In genomic region chr17:24415011-24415410, GRCm38 (mm10) we compare ENCODE assay signal across 8 mouse cellular contexts. TPM values are rescaled to one million over a fixed set of nuclear protein-coding genes. Genes with fewer than 3 reads are reported as not detected.
A peak's percentile ranks its signal among the peaks of the same experiment; 100 is the strongest.
DNase-seq lines count a peak whose midpoint lies in the region; ATAC-seq and TF ChIP-seq lines count a peak whose summit lies in the region.

No protein-coding gene starts in this region.

- peak overlapping the region; percentile 94 for H3K9ac ChIP-seq in heart, embryonic 12.5 days
- peak overlapping the region; percentile 80 for H3K9ac ChIP-seq in ES-Bruce4 (ENCODE audit: low read depth, poor library complexity, severe bottlenecking)
- peak overlapping the region; percentile 74 for H3K9ac ChIP-seq in forebrain, postnatal 0 days

- H3K36me3 ChIP-seq in heart, embryonic 12.5 days = peaks cover 52% of the 10 kb centered on the region
- H3K36me3 ChIP-seq in ES-Bruce4 (ENCODE audit: control insufficient read depth, insufficient read depth, low read length, poor library complexity, severe bottlenecking) = peaks cover 44% of the 10 kb centered on the region
- H3K36me3 ChIP-seq in forebrain, postnatal 0 days (ENCODE audit: insufficient read depth) = peaks cover 48% of the 10 kb centered on the region
- peaks cover 54% of the 10 kb centered on the region for H3K36me3 ChIP-seq in midbrain, embryonic 10.5 days

- peak overlapping the region; percentile 98 for H3K4me3 ChIP-seq in heart, embryonic 12.5 days
- H3K4me3 ChIP-seq in ES-Bruce4 (ENCODE audit: low read depth, low read length) = peak overlapping the region; percentile 97
- H3K4me3 ChIP-seq in forebrain, postnatal 0 days (ENCODE audit: low read depth, low read length) = peak overlapping the region; percentile 59
- peak overlapping the region; percentile 79 for H3K4me3 ChIP-seq in midbrain, embryonic 10.5 days

- no peak for TF ChIP-seq CTCF in ES-Bruce4 (IDR thresholded peaks at IDR 0.05; ENCODE audit: low read depth, low read length)
- no peak for TF ChIP-seq CTCF in forebrain, postnatal 0 days (IDR thresholded peaks at IDR 0.05; ENCODE audit: low read depth)

- H3K9me3 ChIP-seq in heart, embryonic 12.5 days (replicated peaks) = no peaks in the 10 kb centered on the region
- H3K9me3 ChIP-seq in ES-Bruce4 (replicated peaks; ENCODE audit: control insufficient read depth, insufficient read depth, low read length, poor library complexity, severe bottlenecking) = no peaks in the 10 kb centered on the region
- no peaks in the 10 kb centered on the region for H3K9me3 ChIP-seq in forebrain, postnatal 0 days (ENCODE audit: low read length)
- no peaks in the 10 kb centered on the region for H3K9me3 ChIP-seq in midbrain, embryonic 10.5 days (replicated peaks)

- intact Hi-C loops in heart, postnatal 10 days (cut with DNase I) = no loop called here

- WGBS in heart, embryonic 12.5 days = under 1% methylated on average over 21 of the region's 21 CpGs
- WGBS in forebrain, postnatal 0 days = 1% methylated on average over 21 of the region's 21 CpGs
- WGBS in midbrain, embryonic 10.5 days = under 1% methylated on average over 21 of the region's 21 CpGs

- peak overlapping the region; percentile 96 for H3K27ac ChIP-seq in heart, embryonic 12.5 days (ENCODE audit: poor library complexity, severe bottlenecking)
- H3K27ac ChIP-seq in ES-Bruce4 (ENCODE audit: insufficient read depth, low read length) = peak overlapping the region; percentile 17; the same call in 1 of the 2 replicates
- peak overlapping the region; percentile 91 for H3K27ac ChIP-seq in forebrain, postnatal 0 days (ENCODE audit: low read depth, low read length)
- H3K27ac ChIP-seq in midbrain, embryonic 10.5 days (replicated peaks) = peak overlapping the region; percentile 97

- no peak for TF ChIP-seq POLR2A in ES-Bruce4 (IDR thresholded peaks at IDR 0.05; ENCODE audit: insufficient read depth, low read length)

- no peak for DNase-seq in heart, postnatal 10 days
- DNase-seq in forebrain, postnatal 0 days = no peak
- DNase-seq in midbrain, embryonic 10.5 days (ENCODE audit: low spot score) = no peak
- no peak for DNase-seq in adrenal gland, postnatal 10 days
- DNase-seq in spleen, adult 12 weeks (ENCODE audit: low spot score) = no peak
- DNase-seq in frontal cortex, postnatal 10 days (ENCODE audit: low spot score in 2 of 2) = no peak

- no peak for ATAC-seq in heart, embryonic 12.5 days (ENCODE audit: insufficient number of reproducible peaks, low FRiP score)
- peak; percentile 5; the same call in 1 of the 2 replicates for ATAC-seq in forebrain, postnatal 0 days

- peak overlapping the region; percentile 99 for H3K4me2 ChIP-seq in heart, embryonic 12.5 days
- peak overlapping the region; percentile 80 for H3K4me2 ChIP-seq in forebrain, postnatal 0 days (ENCODE audit: low read depth)

- peaks cover 39% of the 10 kb centered on the region for H3K4me1 ChIP-seq in heart, embryonic 12.5 days (replicated peaks)
- no peaks in the 10 kb centered on the region for H3K4me1 ChIP-seq in ES-Bruce4 (ENCODE audit: control insufficient read depth, insufficient read depth, low read length)
- peaks cover 10% of the 10 kb centered on the region; the same call in 1 of the 2 replicates for H3K4me1 ChIP-seq in forebrain, postnatal 0 days (ENCODE audit: insufficient read depth)
- H3K4me1 ChIP-seq in midbrain, embryonic 10.5 days = peaks cover 37% of the 10 kb centered on the region

- TF ChIP-seq EP300 in ES-Bruce4 (IDR thresholded peaks at IDR 0.05; ENCODE audit: insufficient read depth, low read depth, low read length) = no peak

- no peaks in the 10 kb centered on the region for H3K27me3 ChIP-seq in heart, embryonic 12.5 days (replicated peaks)
- H3K27me3 ChIP-seq in ES-Bruce4 (ENCODE audit: control insufficient read depth, insufficient read depth, low read length, poor library complexity, severe bottlenecking) = no peaks in the 10 kb centered on the region
- no peaks in the 10 kb centered on the region for H3K27me3 ChIP-seq in forebrain, postnatal 0 days (ENCODE audit: insufficient read depth, low read length)
- H3K27me3 ChIP-seq in midbrain, embryonic 10.5 days (ENCODE audit: low read depth, poor library complexity, severe bottlenecking) = no peaks in the 10 kb centered on the region

RNA-seq across cellular contexts. Expression of gene Rnps1, which starts 0.6 kb away (rescaled TPM):
- 246 and 247 TPM in 2 replicates for polyA plus RNA-seq in heart, embryonic 12.5 days (2016; fragmentation: Nextera tagmentation; extraction: Ambion mirVana)
- total RNA-seq in heart, postnatal 10 days (2021) = 10 to 100 TPM; 94.7 to 97.3 TPM
- polyA plus RNA-seq in ES-Bruce4 (2011; ENCODE audit: insufficient read depth, insufficient read length, low read depth, missing spikeins) = 323 and 334 TPM in 2 replicates
- total RNA-seq in forebrain, postnatal 0 days (2014; rRNA removed) = 289 and 291 TPM in 2 replicates
- 361 and 363 TPM in 2 replicates for polyA plus RNA-seq in forebrain, postnatal 0 days (2015; fragmentation: Nextera tagmentation; extraction: Ambion mirVana)
- 454 and 468 TPM in 2 replicates for polyA plus RNA-seq in midbrain, embryonic 10.5 days (2016; fragmentation: Nextera tagmentation; extraction: Ambion mirVana)
- total RNA-seq in adrenal gland, postnatal 10 days (2021) = 100 to 1,000 TPM in 1 of 2 experiments, 10 to 100 TPM in 1; 79.5 to 103 TPM

RNA-seq across cellular contexts. Expression of gene Eci1, which starts 11.4 kb away (rescaled TPM):
- 209 and 215 TPM in 2 replicates for polyA plus RNA-seq in heart, embryonic 12.5 days (2016; fragmentation: Nextera tagmentation; extraction: Ambion mirVana)
- total RNA-seq in heart, postnatal 10 days (2021) = 100 to 1,000 TPM; 412 to 459 TPM
- polyA plus RNA-seq in ES-Bruce4 (2011; ENCODE audit: insufficient read depth, insufficient read length, low read depth, missing spikeins) = 46.4 and 46.7 TPM in 2 replicates
- 20.2 and 22.0 TPM in 2 replicates for total RNA-seq in forebrain, postnatal 0 days (2014; rRNA removed)
- polyA plus RNA-seq in forebrain, postnatal 0 days (2015; fragmentation: Nextera tagmentation; extraction: Ambion mirVana) = 23.3 and 30.0 TPM in 2 replicates
- 78.8 and 82.4 TPM in 2 replicates for polyA plus RNA-seq in midbrain, embryonic 10.5 days (2016; fragmentation: Nextera tagmentation; extraction: Ambion mirVana)
- total RNA-seq in adrenal gland, postnatal 10 days (2021) = 100 to 1,000 TPM; 654 to 683 TPM

RNA-seq across cellular contexts. Expression of gene Dnase1l2, which starts 27.9 kb away (rescaled TPM):
- 2.3 and 2.4 TPM in 2 replicates for polyA plus RNA-seq in heart, embryonic 12.5 days (2016; fragmentation: Nextera tagmentation; extraction: Ambion mirVana)
- 1 to 10 TPM; 1.0 to 1.6 TPM for total RNA-seq in heart, postnatal 10 days (2021)
- polyA plus RNA-seq in ES-Bruce4 (2011; ENCODE audit: insufficient read depth, insufficient read length, low read depth, missing spikeins) = 0.42 and 0.99 TPM in 2 replicates
- total RNA-seq in forebrain, postnatal 0 days (2014; rRNA removed) = 4.7 and 6.2 TPM in 2 replicates
- polyA plus RNA-seq in forebrain, postnatal 0 days (2015; fragmentation: Nextera tagmentation; extraction: Ambion mirVana) = 0.82 and 0.92 TPM in 2 replicates
- 2.7 and 3.4 TPM in 2 replicates for polyA plus RNA-seq in midbrain, embryonic 10.5 days (2016; fragmentation: Nextera tagmentation; extraction: Ambion mirVana)
- total RNA-seq in adrenal gland, postnatal 10 days (2021) = 1 to 10 TPM in 1 of 2 experiments, under 1 TPM in 1; 0.96 to 3.0 TPM

RNA-seq across cellular contexts. Expression of gene E4f1, which starts 55.1 kb away (rescaled TPM):
- 22.2 and 22.5 TPM in 2 replicates for polyA plus RNA-seq in heart, embryonic 12.5 days (2016; fragmentation: Nextera tagmentation; extraction: Ambion mirVana)
- 10 to 100 TPM; 15.6 to 15.9 TPM for total RNA-seq in heart, postnatal 10 days (2021)
- polyA plus RNA-seq in ES-Bruce4 (2011; ENCODE audit: insufficient read depth, insufficient read length, low read depth, missing spikeins) = 13.0 and 15.3 TPM in 2 replicates
- 34.2 and 37.5 TPM in 2 replicates for total RNA-seq in forebrain, postnatal 0 days (2014; rRNA removed)
- polyA plus RNA-seq in forebrain, postnatal 0 days (2015; fragmentation: Nextera tagmentation; extraction: Ambion mirVana) = 9.2 and 25.6 TPM in 2 replicates
- polyA plus RNA-seq in midbrain, embryonic 10.5 days (2016; fragmentation: Nextera tagmentation; extraction: Ambion mirVana) = 36.2 and 42.9 TPM in 2 replicates
- total RNA-seq in adrenal gland, postnatal 10 days (2021) = 10 to 100 TPM; 19.0 to 25.2 TPM

RNA-seq across cellular contexts. Expression of gene Pgp, which starts 55.2 kb away (rescaled TPM):
- polyA plus RNA-seq in heart, embryonic 12.5 days (2016; fragmentation: Nextera tagmentation; extraction: Ambion mirVana) = 71.9 and 73.7 TPM in 2 replicates
- total RNA-seq in heart, postnatal 10 days (2021) = 10 to 100 TPM; 38.5 to 39.9 TPM
- polyA plus RNA-seq in ES-Bruce4 (2011; ENCODE audit: insufficient read depth, insufficient read length, low read depth, missing spikeins) = 15.4 and 16.4 TPM in 2 replicates
- 37.8 and 39.5 TPM in 2 replicates for total RNA-seq in forebrain, postnatal 0 days (2014; rRNA removed)
- polyA plus RNA-seq in forebrain, postnatal 0 days (2015; fragmentation: Nextera tagmentation; extraction: Ambion mirVana) = 68.1 and 72.5 TPM in 2 replicates
- 76.4 and 83.5 TPM in 2 replicates for polyA plus RNA-seq in midbrain, embryonic 10.5 days (2016; fragmentation: Nextera tagmentation; extraction: Ambion mirVana)
- 10 to 100 TPM; 44.0 to 49.2 TPM for total RNA-seq in adrenal gland, postnatal 10 days (2021)

Comparison
In these comparisons a context has a peak if more than half of its experiments do, and no peak if none do; other contexts are left out.
1. H3K27ac ChIP-seq: peak in every context shown above with its lines; median percentile 97 in midbrain, embryonic 10.5 days; 96 in heart, embryonic 12.5 days; 91 in forebrain, postnatal 0 days; 17 in ES-Bruce4.